Comparison of ENCODE assay signal across 13 mouse cellular contexts in the genomic region with DNA sequence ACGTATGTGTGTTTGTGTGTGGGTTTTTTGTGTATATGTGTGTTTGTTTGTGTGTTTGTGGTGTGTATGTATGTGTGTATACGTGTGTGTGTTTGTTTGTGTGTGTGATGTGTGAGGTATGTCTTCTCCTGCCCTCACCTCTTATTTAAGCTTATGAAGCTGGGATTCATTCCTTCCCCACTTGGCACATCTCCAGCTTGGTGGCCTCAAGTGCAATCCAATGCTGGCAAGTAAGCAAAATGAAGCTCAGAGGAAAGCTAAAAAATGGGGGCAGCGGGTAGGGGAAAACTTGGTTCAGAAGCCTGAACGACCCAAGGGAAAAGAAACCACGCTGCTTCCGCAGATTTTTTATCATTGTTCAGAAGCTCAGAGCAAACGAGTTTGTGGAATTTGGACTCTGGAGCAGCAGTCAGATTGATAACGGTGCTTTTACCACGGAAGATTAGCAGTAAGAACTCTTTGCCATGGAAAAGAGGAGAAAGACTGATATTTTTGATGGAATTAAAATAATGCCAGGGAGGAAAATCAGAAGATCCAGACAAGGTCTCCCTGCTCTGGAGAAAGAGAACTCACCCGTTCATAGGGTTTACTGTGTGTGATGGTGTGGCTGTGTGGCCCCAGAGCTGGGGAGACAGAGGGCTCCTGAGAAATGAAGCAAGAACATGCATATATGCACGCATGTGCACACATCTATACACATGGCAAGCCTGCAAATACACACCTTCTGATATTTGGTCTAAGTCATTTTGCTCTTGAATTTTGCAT. TPM values are rescaled to one million over a fixed set of nuclear protein-coding genes. Genes with fewer than 3 reads are reported as not detected.
DNase-seq lines count a peak whose midpoint lies in the region; ATAC-seq and TF ChIP-seq lines count a peak whose summit lies in the region.
"Had no signal": no experiment of that assay in that cellular context is flagged by ENCODE, and none has a peak within 500 bp of the region (broad histone marks: within the 10 kb centered on the region; RNA-seq: fewer than 3 reads in every experiment).

No protein-coding gene starts in this region.

- no peaks in the 10 kb centered on the region for H3K27me3 ChIP-seq in heart, embryonic 13.5 days (replicated peaks)
- no peaks in the 10 kb centered on the region for H3K27me3 ChIP-seq in liver, embryonic 16.5 days (ENCODE audit: control insufficient read depth, insufficient read depth, low read depth, low read length)
- H3K27me3 ChIP-seq: embryonic facial prominence, embryonic 15.5 days; hindbrain, embryonic 12.5 days; liver, embryonic 15.5 days; midbrain, embryonic 12.5 days had no signal

- no peak for TF ChIP-seq CTCF in brain, embryonic 14.5 days (IDR thresholded peaks at IDR 0.05; ENCODE audit: borderline replicate concordance, extremely low read depth, insufficient read depth, insufficient read length)

- no peak overlapping the region for H3K27ac ChIP-seq in heart, embryonic 13.5 days (replicated peaks)
- H3K27ac ChIP-seq in liver, embryonic 16.5 days (ENCODE audit: low read length) = no peak overlapping the region
- H3K27ac ChIP-seq: embryonic facial prominence, embryonic 15.5 days; heart, adult 2 months; hindbrain, embryonic 12.5 days; liver, embryonic 15.5 days; midbrain, embryonic 12.5 days had no signal

- peak overlapping the region; percentile 12; the same call in 1 of the 2 replicates for H3K4me2 ChIP-seq in heart, embryonic 13.5 days
- peak overlapping the region; percentile 8; the same call in 1 of the 2 replicates for H3K4me2 ChIP-seq in liver, embryonic 16.5 days (ENCODE audit: low read depth, low read length)
- H3K4me2 ChIP-seq: embryonic facial prominence, embryonic 15.5 days; hindbrain, embryonic 12.5 days; liver, embryonic 15.5 days; midbrain, embryonic 12.5 days had no signal

- DNase-seq in heart, adult 11 months = no peak
- no peak for DNase-seq in liver
- peak; percentile 26 for DNase-seq in MN1 (ENCODE audit: low spot score)
- DNase-seq in brain, embryonic 14.5 days (ENCODE audit: low read depth) = peak; percentile 42
- DNase-seq in thymus, postnatal 0 days (ENCODE audit: low spot score) = no peak
- DNase-seq in layer of hippocampus, postnatal 14 days (ENCODE audit: low spot score in 2 of 2) = no peak
- DNase-seq: heart, adult 2 months had no signal

- WGBS in heart, embryonic 13.5 days = 45% methylated on average over 11 of the region's 11 CpGs
- 53% methylated on average over 11 of the region's 11 CpGs for WGBS in liver, embryonic 16.5 days (ENCODE audit: insufficient replicate concordance)

- no peak overlapping the region for H3K9ac ChIP-seq in heart, embryonic 13.5 days
- no peak overlapping the region for H3K9ac ChIP-seq in liver, embryonic 16.5 days (ENCODE audit: low read depth, low read length)
- H3K9ac ChIP-seq: embryonic facial prominence, embryonic 15.5 days; hindbrain, embryonic 12.5 days; liver, embryonic 15.5 days; midbrain, embryonic 12.5 days had no signal

- peaks cover 16% of the 10 kb centered on the region for H3K4me1 ChIP-seq in heart, embryonic 13.5 days
- H3K4me1 ChIP-seq in liver, embryonic 16.5 days (ENCODE audit: control insufficient read depth, low read depth, low read length) = no peaks in the 10 kb centered on the region
- H3K4me1 ChIP-seq: hindbrain, embryonic 12.5 days; liver, embryonic 15.5 days; midbrain, embryonic 12.5 days had no signal

- H3K9me3 ChIP-seq in heart, embryonic 13.5 days = no peaks in the 10 kb centered on the region
- H3K9me3 ChIP-seq in liver, embryonic 16.5 days (replicated peaks; ENCODE audit: control insufficient read depth, low read length) = no peaks in the 10 kb centered on the region
- H3K9me3 ChIP-seq: embryonic facial prominence, embryonic 15.5 days; hindbrain, embryonic 12.5 days; liver, embryonic 15.5 days; midbrain, embryonic 12.5 days had no signal

- H3K36me3 ChIP-seq in heart, embryonic 13.5 days = no peaks in the 10 kb centered on the region
- no peaks in the 10 kb centered on the region for H3K36me3 ChIP-seq in liver, embryonic 16.5 days (ENCODE audit: control insufficient read depth, insufficient read depth)
- H3K36me3 ChIP-seq: embryonic facial prominence, embryonic 15.5 days; hindbrain, embryonic 12.5 days; liver, embryonic 15.5 days; midbrain, embryonic 12.5 days had no signal

- no peak for TF ChIP-seq POLR2A in brain, embryonic 14.5 days (IDR thresholded peaks at IDR 0.05; ENCODE audit: borderline replicate concordance, extremely low read depth, insufficient read depth, insufficient read length, poor library complexity, severe bottlenecking)

- H3K4me3 ChIP-seq in heart, embryonic 13.5 days = no peak overlapping the region
- H3K4me3 ChIP-seq in liver, embryonic 16.5 days (ENCODE audit: low read depth, low read length) = no peak overlapping the region
- H3K4me3 ChIP-seq: embryonic facial prominence, embryonic 15.5 days; heart, adult 2 months; hindbrain, embryonic 12.5 days; liver, embryonic 15.5 days; midbrain, embryonic 12.5 days had no signal

- ATAC-seq in heart, embryonic 13.5 days (ENCODE audit: extremely low read depth, insufficient number of reproducible peaks, low FRiP score, low TSS enrichment) = no peak
- no peak for ATAC-seq in liver, embryonic 16.5 days (ENCODE audit: low read depth)

RNA-seq across cellular contexts. Expression of a gene that starts 8.5 kb away (rescaled TPM):
- 42.2 and 52.1 TPM in 2 replicates for polyA plus RNA-seq in heart, embryonic 13.5 days (2015; fragmentation: Nextera tagmentation; extraction: Ambion mirVana)
- polyA plus RNA-seq in liver, embryonic 16.5 days (2015; fragmentation: Nextera tagmentation; extraction: Ambion mirVana) = 3.8 TPM in 2 replicates
- 16.6 and 17.3 TPM in 2 replicates for polyA plus RNA-seq in brain, embryonic 14.5 days (2012; rRNA removed)
- 19.6 and 25.6 TPM in 2 replicates for polyA plus RNA-seq in thymus, postnatal 0 days (2015; fragmentation: Nextera tagmentation; extraction: Ambion mirVana)
- total RNA-seq in layer of hippocampus, postnatal 14 days (2021) = 10 to 100 TPM in 1 of 2 experiments, 1 to 10 TPM in 1; 8.8 to 10.3 TPM

RNA-seq across cellular contexts. Expression of a gene that starts 53.3 kb away (rescaled TPM):
- 84.1 and 99.1 TPM in 2 replicates for polyA plus RNA-seq in heart, embryonic 13.5 days (2015; fragmentation: Nextera tagmentation; extraction: Ambion mirVana)
- 11.5 and 12.2 TPM in 2 replicates for polyA plus RNA-seq in liver, embryonic 16.5 days (2015; fragmentation: Nextera tagmentation; extraction: Ambion mirVana)
- 78.5 and 102 TPM in 2 replicates for polyA plus RNA-seq in brain, embryonic 14.5 days (2012; rRNA removed)
- 18.3 and 19.2 TPM in 2 replicates for polyA plus RNA-seq in thymus, postnatal 0 days (2015; fragmentation: Nextera tagmentation; extraction: Ambion mirVana)
- total RNA-seq in layer of hippocampus, postnatal 14 days (2021) = 100 to 1,000 TPM; 337 to 345 TPM

Comparison
In these comparisons a context has a peak if more than half of its experiments do, and no peak if none do; other contexts are left out.
1. DNase-seq: peak in MN1 (single experiment) and brain, embryonic 14.5 days (single experiment); none in heart, adult 11 months (single experiment), liver (single experiment), thymus, postnatal 0 days (single experiment) and layer of hippocampus, postnatal 14 days (0 of 2).